Mouse (Mus musculus): Measurements from ENCODE around the gene Ms4a3. TPM values are rescaled to one million over a fixed set of nuclear protein-coding genes. Genes with fewer than 3 reads are reported as not detected.

Ms4a3 gene
- polyA plus RNA-seq, 1 experiment from 2014 or later: not detected

DNA sequence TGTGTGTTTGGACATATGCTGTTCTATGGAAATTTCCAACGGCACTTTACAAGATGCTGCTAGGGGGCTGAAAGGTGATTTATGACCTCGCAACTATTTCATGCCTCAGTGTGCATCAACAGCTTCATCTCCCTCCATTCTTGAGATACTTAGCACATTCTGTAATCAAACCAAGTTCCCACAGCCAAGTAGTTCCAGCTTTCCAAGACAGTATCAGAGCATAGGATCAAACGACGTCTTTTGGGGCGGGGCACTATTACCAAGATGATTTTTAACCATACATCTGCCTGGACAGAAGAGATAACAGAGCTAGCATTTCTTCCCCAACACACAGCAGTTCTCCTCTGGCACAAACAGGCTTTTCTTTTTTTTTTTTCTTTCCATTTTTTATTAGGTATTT, 15.4 kb downstream of the Ms4a3 start:
- Histone ChIP-seq H3K9ac (replicated peaks; ENCODE audit: low read length) (no peak overlapping the region), H3K4me1 (ENCODE audit: insufficient read depth, low read length) (0 out of 2 replicates have a peak, but pooled peaks cover 2% of the 10 kb centered on the region), H3K27me3 (ENCODE audit: insufficient read depth, low read length) (no peaks in the 10 kb centered on the region), H3K4me2 (replicated peaks; ENCODE audit: low read depth, low read length) (no peak overlapping the region), H3K4me3 (ENCODE audit: low read length) (no peak overlapping the region), H3K9me3 (ENCODE audit: low read length) (no peaks in the 10 kb centered on the region), H3K27ac (ENCODE audit: low read length) (no peak overlapping the region), H3K36me3 (ENCODE audit: insufficient read depth, low read length) (no peaks in the 10 kb centered on the region)
- WGBS: 45% methylated on average over 5 of the region's 5 CpGs
- peak; percentile 23; the same call in 1 of the 2 replicates for ATAC-seq (ENCODE audit: low FRiP score, low TSS enrichment)

DNA sequence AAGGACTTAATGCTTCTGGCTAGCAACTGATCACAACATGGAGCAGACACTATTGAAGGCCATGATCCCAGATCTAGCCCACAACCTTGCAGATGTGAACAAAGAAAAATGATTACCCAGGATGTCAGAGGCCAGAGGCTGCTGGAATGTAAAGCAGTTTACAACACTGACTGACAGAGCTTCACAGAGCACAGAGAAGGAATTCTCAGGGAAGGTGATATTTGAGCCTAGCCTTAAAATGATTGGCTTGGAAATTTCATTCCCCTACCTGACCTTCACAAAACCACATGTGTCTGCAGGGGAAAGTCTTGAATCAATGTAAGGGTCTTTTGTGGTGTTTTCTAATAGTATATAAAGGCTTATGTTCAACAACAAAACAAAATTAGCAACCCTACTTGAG, 15.9 kb downstream of the Ms4a3 start:
- Histone ChIP-seq H3K36me3 (ENCODE audit: insufficient read depth, low read length) (no peaks in the 10 kb centered on the region), H3K27me3 (ENCODE audit: insufficient read depth, low read length) (no peaks in the 10 kb centered on the region), H3K9ac (replicated peaks; ENCODE audit: low read length) (no peak overlapping the region), H3K27ac (ENCODE audit: low read length) (no peak overlapping the region), H3K9me3 (ENCODE audit: low read length) (no peaks in the 10 kb centered on the region), H3K4me1 (ENCODE audit: insufficient read depth, low read length) (0 out of 2 replicates have a peak, but pooled peaks cover 2% of the 10 kb centered on the region), H3K4me3 (ENCODE audit: low read length) (no peak overlapping the region), H3K4me2 (replicated peaks; ENCODE audit: low read depth, low read length) (no peak overlapping the region)
- no peak for ATAC-seq (ENCODE audit: low FRiP score, low TSS enrichment)

DNA sequence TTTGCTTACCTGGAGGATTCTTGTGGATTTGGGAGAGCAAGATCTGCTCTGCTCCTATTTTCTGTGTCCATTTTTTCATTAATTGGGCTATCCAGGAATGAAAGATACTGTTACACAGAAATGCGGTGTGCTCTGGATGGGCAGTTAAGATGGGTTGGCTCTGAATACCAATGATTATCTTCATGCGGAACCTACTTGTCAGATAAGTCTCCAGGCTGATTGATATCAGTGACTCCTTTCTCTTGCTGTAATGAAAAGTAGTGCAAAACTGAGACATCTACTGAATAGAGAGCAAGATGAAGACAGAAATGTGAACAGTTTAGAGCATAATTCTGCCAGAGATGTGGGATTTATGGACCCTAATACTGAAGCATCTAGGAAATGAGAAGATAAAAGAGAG, 17.1 kb downstream of the Ms4a3 start, which contains the start of gene Ms4a2:
Gene Ms4a2 (minus strand): TSS at position 169 of the 400 bp plus-strand sequence.
- Histone ChIP-seq H3K4me1 (ENCODE audit: insufficient read depth, low read length) (0 out of 2 replicates have a peak, but pooled peaks cover 2% of the 10 kb centered on the region), H3K27me3 (ENCODE audit: insufficient read depth, low read length) (no peaks in the 10 kb centered on the region), H3K9ac (replicated peaks; ENCODE audit: low read length) (no peak within 1 kb of the TSS), H3K36me3 (ENCODE audit: insufficient read depth, low read length) (no peaks in the 10 kb centered on the region), H3K4me3 (ENCODE audit: low read length) (no peak within 1 kb of the TSS), H3K27ac (ENCODE audit: low read length) (no peak within 1 kb of the TSS), H3K4me2 (replicated peaks; ENCODE audit: low read depth, low read length) (no peak within 1 kb of the TSS), H3K9me3 (ENCODE audit: low read length) (no peaks in the 10 kb centered on the region)
- 51% methylated on average over 2 of the region's 2 CpGs for WGBS
- no peak for ATAC-seq (ENCODE audit: low FRiP score, low TSS enrichment)

DNA sequence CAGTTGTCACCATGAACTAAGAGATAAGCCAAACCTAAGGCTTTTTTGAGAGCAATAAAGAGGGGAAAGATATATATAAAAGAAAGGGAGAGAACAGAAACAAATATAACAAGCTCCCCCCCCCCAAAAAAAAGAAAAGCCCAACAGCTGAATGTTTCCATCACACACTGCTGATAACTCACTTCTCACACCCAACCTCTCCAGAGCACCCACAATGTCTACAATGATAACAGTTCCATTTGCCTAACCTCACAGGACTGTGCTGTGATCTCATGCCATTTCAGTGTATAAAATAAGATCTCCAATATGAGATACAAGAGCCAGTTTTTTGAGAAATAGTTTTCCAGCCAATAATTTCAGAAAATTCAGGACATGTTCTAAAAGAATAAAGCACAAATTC, 22.7 kb downstream of the Ms4a3 start:
- no peak overlapping the region for H3K27ac ChIP-seq (ENCODE audit: low read length)
- no peak overlapping the region for H3K4me3 ChIP-seq (ENCODE audit: low read length)
- ATAC-seq (ENCODE audit: low FRiP score, low TSS enrichment): no peak
- no peak overlapping the region for H3K9ac ChIP-seq (replicated peaks; ENCODE audit: low read length)
- no peaks in the 10 kb centered on the region for H3K4me1 ChIP-seq (ENCODE audit: insufficient read depth, low read length)
- H3K27me3 ChIP-seq (ENCODE audit: insufficient read depth, low read length): no peaks in the 10 kb centered on the region
- H3K9me3 ChIP-seq (ENCODE audit: low read length): no peaks in the 10 kb centered on the region
- no peak overlapping the region for H3K4me2 ChIP-seq (replicated peaks; ENCODE audit: low read depth, low read length)
- no peaks in the 10 kb centered on the region for H3K36me3 ChIP-seq (ENCODE audit: insufficient read depth, low read length)

DNA sequence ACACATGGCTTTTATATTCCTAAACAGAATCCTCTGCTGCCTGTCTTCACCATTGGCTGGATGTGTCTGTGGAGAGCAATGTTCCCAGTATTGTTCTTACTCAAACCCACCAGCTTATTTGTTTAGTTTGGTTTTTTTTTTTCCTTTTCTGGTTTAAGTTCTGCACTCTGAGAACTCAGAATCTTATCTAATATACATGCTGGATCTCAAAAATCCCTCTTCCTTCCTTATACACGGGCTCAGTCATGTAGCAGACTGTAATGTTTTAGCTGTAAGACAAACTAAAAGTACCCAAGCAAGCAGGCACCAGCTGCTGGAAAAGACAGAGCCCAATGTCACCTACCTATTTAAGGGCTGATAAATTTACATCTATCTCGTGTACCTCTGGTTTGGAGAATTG, 25.8 kb downstream of the Ms4a3 start:
- Histone ChIP-seq H3K4me2 (replicated peaks; ENCODE audit: low read depth, low read length) (no peak overlapping the region), H3K27me3 (ENCODE audit: insufficient read depth, low read length) (no peaks in the 10 kb centered on the region), H3K4me1 (ENCODE audit: insufficient read depth, low read length) (no peaks in the 10 kb centered on the region), H3K27ac (ENCODE audit: low read length) (no peak overlapping the region), H3K9me3 (ENCODE audit: low read length) (no peaks in the 10 kb centered on the region), H3K4me3 (ENCODE audit: low read length) (no peak overlapping the region), H3K9ac (replicated peaks; ENCODE audit: low read length) (no peak overlapping the region), H3K36me3 (ENCODE audit: insufficient read depth, low read length) (no peaks in the 10 kb centered on the region)
- 64% methylated on average over 2 of the region's 2 CpGs for WGBS
- no peak for ATAC-seq (ENCODE audit: low FRiP score, low TSS enrichment)

DNA sequence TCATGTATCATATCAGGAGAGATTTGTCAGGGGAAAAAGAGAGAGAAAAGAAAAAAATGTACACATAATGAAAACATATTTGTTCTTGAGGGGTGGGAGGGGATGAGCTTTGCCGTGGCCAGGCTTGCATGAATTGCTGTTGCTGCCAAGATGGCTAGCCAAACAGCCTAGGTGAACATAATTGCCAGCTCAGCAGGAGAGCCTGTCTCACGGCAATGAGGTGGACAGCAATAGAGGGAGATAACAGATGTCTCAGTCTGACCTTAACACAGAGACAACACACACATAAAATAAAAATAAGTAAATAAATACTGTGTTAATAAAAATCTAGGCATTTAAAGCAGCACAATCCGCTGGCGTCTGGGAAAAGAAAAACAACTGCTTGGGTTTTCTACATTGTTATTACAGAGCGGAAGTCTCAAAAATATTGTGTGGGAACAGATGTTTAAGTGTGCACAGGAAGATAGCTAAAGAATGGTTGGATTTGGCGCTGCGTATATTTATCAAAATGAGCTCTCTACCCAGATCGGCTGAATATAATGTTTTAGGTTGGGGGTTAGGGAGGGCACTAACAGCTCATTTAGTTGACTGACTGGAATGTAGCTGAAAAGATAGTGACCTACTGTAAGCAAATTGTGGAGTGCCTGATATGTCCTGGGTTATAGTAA, 26.7 kb downstream of the Ms4a3 start:
- Histone ChIP-seq H3K4me3 (ENCODE audit: low read length) (no peak overlapping the region), H3K27me3 (ENCODE audit: insufficient read depth, low read length) (no peaks in the 10 kb centered on the region), H3K9ac (replicated peaks; ENCODE audit: low read length) (no peak overlapping the region), H3K4me1 (ENCODE audit: insufficient read depth, low read length) (no peaks in the 10 kb centered on the region), H3K9me3 (ENCODE audit: low read length) (no peaks in the 10 kb centered on the region), H3K27ac (ENCODE audit: low read length) (no peak overlapping the region), H3K4me2 (replicated peaks; ENCODE audit: low read depth, low read length) (no peak overlapping the region), H3K36me3 (ENCODE audit: insufficient read depth, low read length) (no peaks in the 10 kb centered on the region)
- WGBS: 60% methylated on average over 8 of the region's 8 CpGs
- ATAC-seq (ENCODE audit: low FRiP score, low TSS enrichment): no peak

DNA sequence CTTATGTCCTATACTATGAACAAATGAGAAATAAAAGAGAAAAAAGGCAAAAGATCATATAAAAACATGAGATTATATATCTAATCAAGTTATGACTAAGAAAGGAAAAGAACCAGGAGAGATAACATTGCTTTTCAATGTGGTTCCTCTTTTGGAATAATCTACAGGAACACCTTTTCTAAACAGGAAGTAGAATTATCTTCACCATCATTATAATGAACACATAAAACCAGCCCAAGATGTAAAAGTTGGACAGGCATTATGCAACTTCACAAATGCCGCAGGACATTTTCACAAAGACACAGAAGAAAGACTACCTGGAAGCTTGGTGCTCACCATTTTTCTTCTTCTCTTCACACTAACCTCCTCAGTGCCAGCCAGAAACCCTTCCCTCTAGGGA, 27.6 kb downstream of the Ms4a3 start:
- H3K9ac ChIP-seq (replicated peaks; ENCODE audit: low read length): no peak overlapping the region
- H3K36me3 ChIP-seq (ENCODE audit: insufficient read depth, low read length): no peaks in the 10 kb centered on the region
- H3K27ac ChIP-seq (ENCODE audit: low read length): no peak overlapping the region
- H3K4me1 ChIP-seq (ENCODE audit: insufficient read depth, low read length): no peaks in the 10 kb centered on the region
- H3K27me3 ChIP-seq (ENCODE audit: insufficient read depth, low read length): no peaks in the 10 kb centered on the region
- H3K4me2 ChIP-seq (replicated peaks; ENCODE audit: low read depth, low read length): no peak overlapping the region
- ATAC-seq (ENCODE audit: low FRiP score, low TSS enrichment): no peak
- WGBS: 89% methylated on average over 1 of the region's 1 CpGs
- H3K9me3 ChIP-seq (ENCODE audit: low read length): no peaks in the 10 kb centered on the region
- H3K4me3 ChIP-seq (ENCODE audit: low read length): no peak overlapping the region

DNA sequence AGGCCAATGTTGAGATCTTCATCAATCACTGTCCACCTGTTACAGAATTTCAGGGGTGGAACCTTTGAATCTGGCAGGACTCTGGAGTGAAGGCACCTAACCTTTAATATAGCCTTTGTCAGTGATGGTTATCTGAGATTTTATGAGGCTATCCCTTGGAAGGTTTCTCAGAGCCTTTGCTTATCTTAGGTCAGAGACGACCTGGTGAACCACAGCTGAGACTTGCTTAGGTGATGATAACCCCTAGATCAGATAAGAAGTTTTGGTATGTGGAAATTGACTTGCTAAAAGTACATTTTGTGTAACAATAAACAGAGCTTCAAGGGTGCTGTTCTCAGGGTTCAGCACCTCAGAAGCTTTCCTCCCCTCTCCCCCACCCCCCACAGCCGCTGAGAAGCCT, 28.4 kb downstream of the Ms4a3 start:
- no peaks in the 10 kb centered on the region for H3K9me3 ChIP-seq (ENCODE audit: low read length)
- H3K27me3 ChIP-seq (ENCODE audit: insufficient read depth, low read length): no peaks in the 10 kb centered on the region
- no peak for ATAC-seq (ENCODE audit: low FRiP score, low TSS enrichment)
- no peaks in the 10 kb centered on the region for H3K4me1 ChIP-seq (ENCODE audit: insufficient read depth, low read length)
- H3K4me3 ChIP-seq (ENCODE audit: low read length): no peak overlapping the region
- 42% methylated on average over 2 of the region's 2 CpGs for WGBS
- no peak overlapping the region for H3K27ac ChIP-seq (ENCODE audit: low read length)
- no peaks in the 10 kb centered on the region for H3K36me3 ChIP-seq (ENCODE audit: insufficient read depth, low read length)
- H3K4me2 ChIP-seq (replicated peaks; ENCODE audit: low read depth, low read length): no peak overlapping the region
- H3K9ac ChIP-seq (replicated peaks; ENCODE audit: low read length): no peak overlapping the region

DNA sequence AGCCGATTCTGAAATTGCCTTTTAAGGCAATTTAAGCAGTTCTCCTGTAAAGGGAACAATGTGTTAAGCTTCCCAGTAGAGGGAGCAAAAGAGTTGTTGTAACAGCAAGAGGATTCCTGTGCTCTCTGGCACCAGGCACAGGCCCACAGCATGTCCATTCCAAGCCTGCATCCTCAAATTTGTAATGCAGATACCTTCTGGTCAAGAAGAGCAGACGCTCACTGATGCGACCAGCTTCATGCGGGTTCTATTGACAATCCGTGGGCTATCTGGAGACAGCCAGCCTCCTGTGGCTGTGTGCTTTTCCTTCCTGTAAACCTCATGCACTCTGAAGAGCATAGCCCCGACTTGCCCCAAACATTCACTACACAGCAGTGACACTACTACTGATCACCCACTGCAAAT, 29.1 kb downstream of the Ms4a3 start:
- Histone ChIP-seq H3K4me1 (ENCODE audit: insufficient read depth, low read length) (no peaks in the 10 kb centered on the region), H3K4me2 (replicated peaks; ENCODE audit: low read depth, low read length) (no peak overlapping the region), H3K9me3 (ENCODE audit: low read length) (no peaks in the 10 kb centered on the region), H3K9ac (replicated peaks; ENCODE audit: low read length) (no peak overlapping the region), H3K27me3 (ENCODE audit: insufficient read depth, low read length) (no peaks in the 10 kb centered on the region), H3K4me3 (ENCODE audit: low read length) (no peak overlapping the region), H3K27ac (ENCODE audit: low read length) (no peak overlapping the region), H3K36me3 (ENCODE audit: insufficient read depth, low read length) (no peaks in the 10 kb centered on the region)
- WGBS: 14% methylated on average over 6 of the region's 6 CpGs
- ATAC-seq (ENCODE audit: low FRiP score, low TSS enrichment): peak; percentile 87; the same call in 1 of the 2 replicates

DNA sequence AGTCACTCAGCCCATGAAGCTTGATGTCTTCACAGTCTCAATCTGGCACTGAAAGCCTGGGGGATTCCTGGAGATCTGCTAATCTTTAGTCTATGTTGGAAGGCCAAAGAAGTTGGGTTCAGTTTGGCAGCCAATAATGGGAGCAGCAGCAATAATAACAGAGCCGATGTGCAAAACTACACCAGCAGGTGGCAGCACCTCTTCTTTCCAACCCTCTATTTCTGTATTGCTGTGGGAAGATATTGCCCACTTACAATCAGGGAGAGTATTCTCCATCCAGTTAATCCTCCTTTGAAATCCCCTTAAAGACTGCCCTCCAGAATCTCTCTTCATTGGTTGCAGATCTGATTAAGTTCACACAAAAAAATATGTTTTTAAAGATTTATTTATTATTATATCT, 32.5 kb downstream of the Ms4a3 start:
- H3K9ac ChIP-seq (replicated peaks; ENCODE audit: low read length): no peak overlapping the region
- H3K27ac ChIP-seq (ENCODE audit: low read length): no peak overlapping the region
- no peak overlapping the region for H3K4me2 ChIP-seq (replicated peaks; ENCODE audit: low read depth, low read length)
- H3K9me3 ChIP-seq (ENCODE audit: low read length): no peaks in the 10 kb centered on the region
- no peaks in the 10 kb centered on the region for H3K27me3 ChIP-seq (ENCODE audit: insufficient read depth, low read length)
- H3K4me1 ChIP-seq (ENCODE audit: insufficient read depth, low read length): no peaks in the 10 kb centered on the region
- no peaks in the 10 kb centered on the region for H3K36me3 ChIP-seq (ENCODE audit: insufficient read depth, low read length)
- 8% methylated on average over 1 of the region's 1 CpGs for WGBS
- ATAC-seq (ENCODE audit: low FRiP score, low TSS enrichment): no peak
- H3K4me3 ChIP-seq (ENCODE audit: low read length): no peak overlapping the region
